Mouse (Mus musculus): ENCODE measurements around the gene Ttc29.

GRCm38 (mm10) chr8:78427769-78428130 is 214.7 kb downstream of the Ttc29 start:
- TF ChIP-seq CTCF (IDR thresholded peaks at IDR 0.05; ENCODE audit: low read depth, low read length) (no peak), POLR2A (IDR thresholded peaks at IDR 0.05; ENCODE audit: insufficient read depth, low read length) (no peak)
